Comparison of ENCODE assay signal across 12 mouse cellular contexts in genomic region chr8:95810184-95810591, GRCm38 (mm10). TPM values are rescaled to one million over a fixed set of nuclear protein-coding genes. Genes with fewer than 3 reads are reported as not detected.
DNase-seq lines count a peak whose midpoint lies in the region; TF ChIP-seq lines count a peak whose summit lies in the region.
"Had no signal": no experiment of that assay in that cellular context is flagged by ENCODE, and none has a peak within 500 bp of the region (broad histone marks: within the 10 kb centered on the region; RNA-seq: fewer than 3 reads in every experiment).

No protein-coding gene starts in this region.

- no peak for TF ChIP-seq POLR2A in lung, adult 2 months (IDR thresholded peaks at IDR 0.05; ENCODE audit: borderline replicate concordance, extremely low read depth, low read depth, low read length)
- no peak for TF ChIP-seq POLR2A in thymus, adult 2 months (IDR thresholded peaks at IDR 0.05; ENCODE audit: control insufficient read depth, extremely low read depth, insufficient read depth, low read length, poor library complexity)

- no peak for TF ChIP-seq CTCF in lung, adult 2 months (IDR thresholded peaks at IDR 0.05; ENCODE audit: insufficient read depth, low read length)
- no peak for TF ChIP-seq CTCF in thymus, adult 2 months (IDR thresholded peaks at IDR 0.05; ENCODE audit: borderline replicate concordance, control insufficient read depth, extremely low read depth, insufficient read depth, low read length, poor library complexity)

- H3K4me3 ChIP-seq in lung, adult 2 months (replicated peaks; ENCODE audit: extremely low read depth, low read depth, low read length) = no peak overlapping the region
- H3K4me3 ChIP-seq in thymus, adult 2 months (ENCODE audit: control insufficient read depth, insufficient read depth, low read length) = no peak overlapping the region
- H3K4me3 ChIP-seq: erythroblast, embryonic 14.5 days; liver, embryonic 15.5 days had no signal

- DNase-seq in MEL-GATA-1-ER (ENCODE audit: extremely low read depth, low read depth) = peak; percentile 47
- DNase-seq in heart, adult 9 months (ENCODE audit: low spot score in 2 of 2) = peak; percentile 48 to 52
- peak; percentile 40 for DNase-seq in lung, adult 2 months
- DNase-seq in thymus, adult 2 months = peak; percentile 31
- no peak for DNase-seq in urinary bladder, adult 2 months (ENCODE audit: low spot score)
- DNase-seq in right cerebral cortex, postnatal 4 days = no peak
- no peak for DNase-seq in ovary, postnatal 36 days (ENCODE audit: low spot score)
- DNase-seq: adrenal gland, adult 8-10 months; kidney, postnatal 4 days; midbrain, embryonic 14.5 days had no signal

- no peaks in the 10 kb centered on the region for H3K36me3 ChIP-seq in thymus, adult 2 months (ENCODE audit: control insufficient read depth, insufficient read depth, low read length)

- no peaks in the 10 kb centered on the region for H3K27me3 ChIP-seq in thymus, adult 2 months (ENCODE audit: control insufficient read depth, insufficient read depth, low read length)
- H3K27me3 ChIP-seq: liver, embryonic 15.5 days had no signal

- WGBS in lung, adult 2 months = 35% methylated on average over 3 of the region's 3 CpGs
- 15% methylated on average over 3 of the region's 3 CpGs for WGBS in thymus, adult 2 months

- H3K4me1 ChIP-seq in lung, adult 2 months (ENCODE audit: control insufficient read depth, insufficient read depth, low read length) = peaks cover 9% of the 10 kb centered on the region
- peaks cover 11% of the 10 kb centered on the region for H3K4me1 ChIP-seq in thymus, adult 2 months (replicated peaks; ENCODE audit: control insufficient read depth, insufficient read depth, low read length)

- H3K27ac ChIP-seq in thymus, adult 2 months (ENCODE audit: control insufficient read depth, insufficient read depth, low read length) = peak overlapping the region; percentile 85
- H3K27ac ChIP-seq: liver, embryonic 15.5 days had no signal

RNA-seq across cellular contexts. Expression of gene Cnot1, which starts 2.9 kb away (rescaled TPM):
- 63.1 and 94.5 TPM in 2 replicates for polyA plus RNA-seq in lung, adult 2 months (2012; rRNA removed)
- 229 and 247 TPM in 2 replicates for polyA plus RNA-seq in thymus, adult 2 months (2012; rRNA removed)
- polyA plus RNA-seq in urinary bladder, adult 2 months (2012; rRNA removed) = 52.5 and 62.5 TPM in 2 replicates

RNA-seq across cellular contexts. Expression of gene Sap18b, which starts 15.0 kb away (rescaled TPM):
- 30.0 and 33.3 TPM in 2 replicates for polyA plus RNA-seq in lung, adult 2 months (2012; rRNA removed)
- 30.9 and 43.4 TPM in 2 replicates for polyA plus RNA-seq in thymus, adult 2 months (2012; rRNA removed)
- 122 and 134 TPM in 2 replicates for polyA plus RNA-seq in urinary bladder, adult 2 months (2012; rRNA removed)

RNA-seq across cellular contexts. Expression of gene Slc38a7, which starts 43.2 kb away (rescaled TPM):
- 21.8 and 26.3 TPM in 2 replicates for polyA plus RNA-seq in lung, adult 2 months (2012; rRNA removed)
- polyA plus RNA-seq in thymus, adult 2 months (2012; rRNA removed) = 21.9 and 26.8 TPM in 2 replicates
- 19.9 and 22.2 TPM in 2 replicates for polyA plus RNA-seq in urinary bladder, adult 2 months (2012; rRNA removed)

Comparison
In these comparisons a context has a peak if more than half of its experiments do, and no peak if none do; other contexts are left out.
1. DNase-seq: peak in MEL-GATA-1-ER (single experiment), heart, adult 9 months (2 of 2), lung, adult 2 months (single experiment) and thymus, adult 2 months (single experiment); none in urinary bladder, adult 2 months (single experiment), right cerebral cortex, postnatal 4 days (single experiment) and ovary, postnatal 36 days (single experiment).